Mouse (Mus musculus) ovary, adult 2 months (tissue): ENCODE data around the gene Ptpre. TPM values are rescaled to one million over a fixed set of nuclear protein-coding genes. Genes with fewer than 3 reads are reported as not detected.

Experiments used
- polyA plus RNA-seq: library from polyadenylated mRNA; depleted of rRNA; stranded (reverse); fragments of >200 nt; gene quantifications from 2 replicates; pipeline ENCODE4 v1.2.3, GENCODE M21; 2012; rRNA removed

Ptpre gene
- polyA plus RNA-seq, result 8.9 and 11.5 TPM in 2 replicates

DNA sequence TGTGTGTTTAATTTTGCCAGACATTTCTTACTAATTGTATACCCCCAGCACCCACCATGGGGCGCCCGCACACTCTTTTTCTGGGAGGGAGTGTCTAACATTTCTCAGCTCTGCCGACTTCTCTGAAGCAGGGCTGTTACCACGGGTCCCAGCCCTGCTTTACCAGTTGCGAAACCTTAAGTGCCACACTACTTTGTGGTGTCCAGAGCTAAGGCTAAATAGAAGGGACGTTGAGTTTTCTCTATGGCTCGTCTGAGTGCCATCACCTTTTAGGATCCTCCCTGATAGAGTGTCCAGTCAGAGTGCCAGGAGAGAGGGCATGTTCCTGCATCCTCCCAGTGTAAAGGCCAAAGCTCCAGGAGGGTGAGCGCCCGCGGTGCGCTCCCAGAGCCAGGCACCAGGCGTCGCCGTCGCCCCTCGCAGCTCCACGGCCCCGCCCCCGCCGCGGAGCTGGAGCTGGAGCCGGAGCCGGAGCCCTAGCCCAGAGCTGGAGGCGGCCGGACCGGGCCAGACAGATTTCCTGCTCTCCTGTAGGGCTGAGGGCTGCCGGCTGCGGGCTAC is at the start of gene Ptpre:
Ptpre (plus strand) TSS at position 141 of the 561 bp plus-strand sequence.

DNA sequence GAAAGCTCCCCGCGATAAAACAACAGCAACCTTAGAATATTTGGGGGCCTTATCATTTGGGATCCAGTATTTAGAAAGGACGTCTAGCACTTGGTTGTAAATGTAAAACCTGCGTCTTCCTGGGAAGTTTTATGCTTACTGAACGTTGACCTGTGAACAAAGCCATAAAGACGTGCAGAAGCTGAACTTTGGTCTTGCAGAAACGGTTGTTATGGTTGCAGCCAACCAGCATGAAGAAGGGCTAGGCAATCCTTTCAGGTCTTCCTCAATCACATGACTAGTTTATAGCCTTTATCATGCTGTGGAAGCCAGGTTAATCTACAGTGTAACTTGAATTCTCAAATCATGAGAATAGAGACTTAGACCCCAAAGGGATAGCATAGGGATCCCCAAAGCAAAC is 8.8 kb upstream of the Ptpre start, which contains the start of gene Clrn3:
Clrn3 (minus strand) TSS at position 140 of the 400 bp plus-strand sequence.

DNA sequence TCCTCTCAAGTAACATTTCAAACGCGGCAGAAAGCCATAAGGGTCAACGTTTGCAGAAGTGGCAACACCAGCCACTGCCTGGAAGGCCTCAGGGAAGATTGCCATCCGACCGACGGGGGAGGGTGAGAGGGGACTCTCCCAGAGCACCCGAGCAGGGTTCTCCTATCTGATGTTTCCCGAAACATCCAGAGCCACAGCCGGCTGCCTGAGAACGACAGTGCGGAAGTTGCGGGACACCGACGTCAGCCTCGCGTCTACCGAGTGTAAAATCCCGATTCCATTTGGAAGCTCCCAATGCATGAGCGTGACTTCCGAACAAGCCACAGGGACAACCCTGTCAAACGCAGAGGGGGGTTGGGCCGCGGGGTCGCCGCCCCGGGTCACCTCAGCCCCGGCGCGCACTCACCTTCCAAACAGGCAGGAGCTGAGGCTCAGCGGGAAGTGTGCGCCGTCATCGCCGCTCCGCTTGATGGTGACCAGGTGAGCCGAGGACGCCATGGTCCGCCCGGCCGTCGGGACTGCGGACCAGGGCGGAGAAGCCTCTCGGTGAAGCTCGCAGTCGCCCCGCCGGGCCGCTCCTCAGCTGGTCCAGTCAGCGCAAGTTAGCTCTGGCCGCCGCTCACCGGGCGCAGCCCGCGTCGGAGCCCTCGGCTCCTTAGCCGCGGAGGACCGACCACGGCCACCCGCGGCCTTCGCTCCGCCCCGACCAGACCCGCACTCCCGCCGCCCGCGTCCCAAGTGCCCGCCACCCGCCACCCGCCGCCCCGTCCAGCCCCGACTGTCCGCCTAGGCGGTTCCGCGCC is 178.6 kb downstream of the Ptpre start, which contains the start of gene Mki67:
Mki67 (minus strand) TSS at position 720 of the 803 bp plus-strand sequence.

Other genes with a start within 250 kb of the Ptpre start
- gene Foxi2, start 127.2 kb upstream of the Ptpre start, polyA plus RNA-seq, result not detected in 2 replicates
- 0.07 TPM in 1 of 2 replicates, not detected in the other for gene Clrn3, start 8.8 kb upstream of the Ptpre start, polyA plus RNA-seq
- gene Mki67, start 178.9 kb downstream of the Ptpre start, polyA plus RNA-seq, result 2.0 and 2.1 TPM in 2 replicates